Mouse (Mus musculus) c-Kit-positive CD71-negative TER-119-negative erythroid progenitor cells, embryonic 14.5 days (primary cell): ENCODE results near the gene Psmb8.

Experiments
- DNase-seq: peaks from one replicate; pipeline ENCODE4 v3.0.0-alpha.2; 2013; ENCODE audit warnings: low read depth

Gene Psmb8

GRCm38 (mm10) chr17:34249878-34250277, 52.4 kb downstream of the Psmb8 start:
- no peak for DNase-seq
